Mouse (Mus musculus) frontal cortex, postnatal 10 days (tissue): Measurements from ENCODE around the gene Casp2.

ENCODE experiments used
- DNase-seq, 2 experiments: peaks; one replicate each; pipeline ENCODE4 v3.0.0; 2022; ENCODE audit warnings: low spot score in 2 of 2, mixed read lengths in 1 of 2

Casp2 gene

GRCm38 (mm10) chr6:42264626-42265312, at the start of gene Casp2:
Gene Casp2 (plus strand): TSS chr6:42264985.
- DNase-seq, result peak; percentile 97 to 98

- no peak for DNase-seq
These were observed 49.8 kb upstream of the Casp2 start, which contains the start of gene Tas2r144 for GRCm38 (mm10) chr6:42215028-42215427. Gene Tas2r144 (plus strand): TSS chr6:42215328.

GRCm38 (mm10) chr6:42222286-42222685, 42.5 kb upstream of the Casp2 start:
- DNase-seq, result no peak

- no peak for DNase-seq
These were observed 39.7 kb upstream of the Casp2 start for GRCm38 (mm10) chr6:42225046-42225445.

- peak in 1 of 2 experiments; percentile 42 for DNase-seq
These were observed 37.3 kb upstream of the Casp2 start for GRCm38 (mm10) chr6:42227240-42228101.

- no peak for DNase-seq
These were observed 35.2 kb upstream of the Casp2 start for GRCm38 (mm10) chr6:42229610-42230009.

GRCm38 (mm10) chr6:42231191-42231590, 33.6 kb upstream of the Casp2 start:
- DNase-seq, result peak in 1 of 2 experiments; percentile 27

- no peak for DNase-seq
These were observed 27.4 kb upstream of the Casp2 start for GRCm38 (mm10) chr6:42237276-42237805.

- DNase-seq, result no peak
These were observed 23.3 kb upstream of the Casp2 start for GRCm38 (mm10) chr6:42241311-42242045.

GRCm38 (mm10) chr6:42245711-42246353, 19.0 kb upstream of the Casp2 start, which contains the start of gene Gstk1:
Gene Gstk1 (plus strand): TSS chr6:42245935.
- peak; percentile 45 to 65 for DNase-seq

GRCm38 (mm10) chr6:42247173-42247572, 17.6 kb upstream of the Casp2 start:
- no peak for DNase-seq

- DNase-seq, result no peak
These were observed 16.8 kb upstream of the Casp2 start for GRCm38 (mm10) chr6:42247981-42248380.

- no peak for DNase-seq
These were observed 13.0 kb upstream of the Casp2 start for GRCm38 (mm10) chr6:42251791-42252190.

- no peak for DNase-seq
These were observed 11.7 kb upstream of the Casp2 start for GRCm38 (mm10) chr6:42253103-42253502.

- DNase-seq, result peak in 1 of 2 experiments; percentile 26
These were observed 7.4 kb upstream of the Casp2 start for GRCm38 (mm10) chr6:42257303-42257863.

- DNase-seq, result no peak
These were observed 4.4 kb upstream of the Casp2 start for GRCm38 (mm10) chr6:42260430-42260829.

GRCm38 (mm10) chr6:42261524-42262170, 3.1 kb upstream of the Casp2 start, which contains the start of gene Tmem139:
Gene Tmem139 (plus strand): TSS chr6:42261970.
- DNase-seq, result no peak

GRCm38 (mm10) chr6:42265391-42266330, 876 bp downstream of the Casp2 start:
- DNase-seq, result no peak

GRCm38 (mm10) chr6:42270817-42271216, 6.0 kb downstream of the Casp2 start:
- DNase-seq, result no peak
